Mouse (Mus musculus): Measurements from ENCODE around the gene Prkag1. TPM values are rescaled to one million over a fixed set of nuclear protein-coding genes. Genes with fewer than 3 reads are reported as not detected.

The Prkag1 gene
- polyA plus RNA-seq, 1 experiment = 18.4 TPM

- Histone ChIP-seq H3K27me3 (ENCODE audit: control insufficient read depth, insufficient read depth, low read length) (no peaks in the 10 kb centered on the region), H3K4me1 (ENCODE audit: control insufficient read depth, insufficient read depth, low read length) (peaks cover 4% of the 10 kb centered on the region; the same call in 1 of the 2 replicates), H3K27ac (ENCODE audit: control insufficient read depth, insufficient read depth, low read depth, low read length) (no peak overlapping the region), H3K4me3 (ENCODE audit: control insufficient read depth, low read depth, low read length) (no peak overlapping the region), H3K36me3 (ENCODE audit: control insufficient read depth, insufficient read depth, low read length) (peaks cover 8% of the 10 kb centered on the region)
- TF ChIP-seq CTCF (IDR thresholded peaks at IDR 0.05; ENCODE audit: control insufficient read depth, insufficient read depth, insufficient replicate concordance, low read depth, low read length) = no peak
- no peak for TF ChIP-seq POLR2A (IDR thresholded peaks at IDR 0.05; ENCODE audit: control insufficient read depth, low read depth, low read length)
These were observed 30.5 kb upstream of the Prkag1 start for GRCm38 (mm10) chr15:98861701-98862410.

- Histone ChIP-seq H3K27ac (ENCODE audit: control insufficient read depth, insufficient read depth, low read depth, low read length) (no peak overlapping the region), H3K36me3 (ENCODE audit: control insufficient read depth, insufficient read depth, low read length) (peaks cover 8% of the 10 kb centered on the region), H3K4me1 (ENCODE audit: control insufficient read depth, insufficient read depth, low read length) (peaks cover 3% of the 10 kb centered on the region; the same call in 1 of the 2 replicates), H3K27me3 (ENCODE audit: control insufficient read depth, insufficient read depth, low read length) (no peaks in the 10 kb centered on the region), H3K4me3 (ENCODE audit: control insufficient read depth, low read depth, low read length) (no peak overlapping the region)
- TF ChIP-seq POLR2A (IDR thresholded peaks at IDR 0.05; ENCODE audit: control insufficient read depth, low read depth, low read length) (no peak), CTCF (IDR thresholded peaks at IDR 0.05; ENCODE audit: control insufficient read depth, insufficient read depth, insufficient replicate concordance, low read depth, low read length) (no peak)
These were observed 29.6 kb upstream of the Prkag1 start for GRCm38 (mm10) chr15:98860921-98861320.

- peaks cover 7% of the 10 kb centered on the region for H3K36me3 ChIP-seq (ENCODE audit: control insufficient read depth, insufficient read depth, low read length)
- H3K27me3 ChIP-seq (ENCODE audit: control insufficient read depth, insufficient read depth, low read length) = no peaks in the 10 kb centered on the region
- H3K27ac ChIP-seq (ENCODE audit: control insufficient read depth, insufficient read depth, low read depth, low read length) = no peak overlapping the region
- H3K4me1 ChIP-seq (ENCODE audit: control insufficient read depth, insufficient read depth, low read length) = no peaks in the 10 kb centered on the region
- H3K4me3 ChIP-seq (ENCODE audit: control insufficient read depth, low read depth, low read length) = no peak overlapping the region
- no peak for TF ChIP-seq CTCF (IDR thresholded peaks at IDR 0.05; ENCODE audit: control insufficient read depth, insufficient read depth, insufficient replicate concordance, low read depth, low read length)
- no peak for TF ChIP-seq POLR2A (IDR thresholded peaks at IDR 0.05; ENCODE audit: control insufficient read depth, low read depth, low read length)
These were observed 28.2 kb upstream of the Prkag1 start for GRCm38 (mm10) chr15:98859319-98860043.

GRCm38 (mm10) chr15:98854214-98854613 is 22.9 kb upstream of the Prkag1 start:
- Histone ChIP-seq H3K36me3 (ENCODE audit: control insufficient read depth, insufficient read depth, low read length) (peaks cover 2% of the 10 kb centered on the region; the same call in 1 of the 2 replicates), H3K27me3 (ENCODE audit: control insufficient read depth, insufficient read depth, low read length) (no peaks in the 10 kb centered on the region), H3K27ac (ENCODE audit: control insufficient read depth, insufficient read depth, low read depth, low read length) (no peak overlapping the region), H3K4me1 (ENCODE audit: control insufficient read depth, insufficient read depth, low read length) (no peaks in the 10 kb centered on the region), H3K4me3 (ENCODE audit: control insufficient read depth, low read depth, low read length) (no peak overlapping the region)
- TF ChIP-seq POLR2A (IDR thresholded peaks at IDR 0.05; ENCODE audit: control insufficient read depth, low read depth, low read length) = no peak
- TF ChIP-seq CTCF (IDR thresholded peaks at IDR 0.05; ENCODE audit: control insufficient read depth, insufficient read depth, insufficient replicate concordance, low read depth, low read length) = no peak

- H3K36me3 ChIP-seq (ENCODE audit: control insufficient read depth, insufficient read depth, low read length) = peaks cover 2% of the 10 kb centered on the region; the same call in 1 of the 2 replicates
- TF ChIP-seq POLR2A (IDR thresholded peaks at IDR 0.05; ENCODE audit: control insufficient read depth, low read depth, low read length) = no peak
- no peak for TF ChIP-seq CTCF (IDR thresholded peaks at IDR 0.05; ENCODE audit: control insufficient read depth, insufficient read depth, insufficient replicate concordance, low read depth, low read length)
- no peaks in the 10 kb centered on the region for H3K4me1 ChIP-seq (ENCODE audit: control insufficient read depth, insufficient read depth, low read length)
- no peaks in the 10 kb centered on the region for H3K27me3 ChIP-seq (ENCODE audit: control insufficient read depth, insufficient read depth, low read length)
- H3K4me3 ChIP-seq (ENCODE audit: control insufficient read depth, low read depth, low read length) = no peak overlapping the region
- no peak overlapping the region for H3K27ac ChIP-seq (ENCODE audit: control insufficient read depth, insufficient read depth, low read depth, low read length)
These were observed 22.0 kb upstream of the Prkag1 start for GRCm38 (mm10) chr15:98853161-98853937.

- TF ChIP-seq CTCF (IDR thresholded peaks at IDR 0.05; ENCODE audit: control insufficient read depth, insufficient read depth, insufficient replicate concordance, low read depth, low read length) (no peak), POLR2A (IDR thresholded peaks at IDR 0.05; ENCODE audit: control insufficient read depth, low read depth, low read length) (no peak)
These were observed 21.4 kb upstream of the Prkag1 start for GRCm38 (mm10) chr15:98852733-98853132.

GRCm38 (mm10) chr15:98852071-98852470 is 20.8 kb upstream of the Prkag1 start:
- TF ChIP-seq CTCF (IDR thresholded peaks at IDR 0.05; ENCODE audit: control insufficient read depth, insufficient read depth, insufficient replicate concordance, low read depth, low read length) = no peak
- no peak for TF ChIP-seq POLR2A (IDR thresholded peaks at IDR 0.05; ENCODE audit: control insufficient read depth, low read depth, low read length)
- Histone ChIP-seq H3K27me3 (ENCODE audit: control insufficient read depth, insufficient read depth, low read length) (no peaks in the 10 kb centered on the region), H3K36me3 (ENCODE audit: control insufficient read depth, insufficient read depth, low read length) (peaks cover 2% of the 10 kb centered on the region; the same call in 1 of the 2 replicates), H3K4me1 (ENCODE audit: control insufficient read depth, insufficient read depth, low read length) (no peaks in the 10 kb centered on the region), H3K4me3 (ENCODE audit: control insufficient read depth, low read depth, low read length) (no peak overlapping the region), H3K27ac (ENCODE audit: control insufficient read depth, insufficient read depth, low read depth, low read length) (no peak overlapping the region)

More at GRCm38 (mm10) chr15:98852733-98853132, 21.4 kb upstream of the Prkag1 start:
- Histone ChIP-seq H3K27ac (ENCODE audit: control insufficient read depth, insufficient read depth, low read depth, low read length) (no peak overlapping the region), H3K27me3 (ENCODE audit: control insufficient read depth, insufficient read depth, low read length) (no peaks in the 10 kb centered on the region), H3K4me1 (ENCODE audit: control insufficient read depth, insufficient read depth, low read length) (no peaks in the 10 kb centered on the region), H3K36me3 (ENCODE audit: control insufficient read depth, insufficient read depth, low read length) (peaks cover 2% of the 10 kb centered on the region; the same call in 1 of the 2 replicates), H3K4me3 (ENCODE audit: control insufficient read depth, low read depth, low read length) (no peak overlapping the region)

Data from testis, adult 2 months (tissue).